Mouse (Mus musculus) embryonic facial prominence, embryonic 14.5 days (tissue): ENCODE measurements around the gene Strip2. TPM values are rescaled to one million over a fixed set of nuclear protein-coding genes. Genes with fewer than 3 reads are reported as not detected.

ENCODE experiments used
- ATAC-seq: fragments of 200-750 bp; cut with Nextera tagmentation; 2 replicates; pipeline ENCODE4 v1.8.0; 2017; ENCODE audit warnings: low read depth, moderate number of reproducible peaks, moderate TSS enrichment
- DNase-seq: peaks from one replicate; pipeline ENCODE4 v3.0.0-alpha.2; 2015; ENCODE audit warnings: low spot score
- H3K27ac ChIP-seq: fragments of 300-500 bp; sonication (generic); replicated peaks from 2 replicates; pipeline ENCODE4 v1.5.1; 2014; ENCODE audit warnings: low read depth, mild to moderate bottlenecking, low read length, moderate library complexity
- H3K27me3 ChIP-seq: fragments of 300-500 bp; sonication (generic); replicated peaks from 2 replicates; pipeline ENCODE4 v1.6.1; 2014; ENCODE audit warnings: low read length; ENCODE audit not compliant: control insufficient read depth, insufficient read depth
- H3K36me3 ChIP-seq: fragments of 300-500 bp; sonication (generic); 2 replicates; pipeline ENCODE4 v1.6.1; 2014; ENCODE audit warnings: low read length, mixed read lengths; ENCODE audit not compliant: control insufficient read depth, insufficient read depth
- H3K4me1 ChIP-seq: fragments of 300-500 bp; sonication (generic); 2 replicates; pipeline ENCODE4 v1.6.1; 2014; ENCODE audit warnings: antibody characterized with exemption, low read length; ENCODE audit not compliant: control insufficient read depth, insufficient read depth
- H3K4me2 ChIP-seq: fragments of 300-500 bp; sonication (generic); 2 replicates; pipeline ENCODE4 v1.6.1; 2014; ENCODE audit warnings: low read depth, mild to moderate bottlenecking, low read length, moderate library complexity, mixed read lengths
- H3K4me3 ChIP-seq: fragments of 300-500 bp; sonication (generic); 2 replicates; pipeline ENCODE4 v1.5.1; 2014; ENCODE audit warnings: low read depth, mild to moderate bottlenecking, low read length
- H3K9ac ChIP-seq: fragments of 300-500 bp; sonication (generic); 2 replicates; pipeline ENCODE4 v1.6.1; 2014; ENCODE audit warnings: low read depth, mild to moderate bottlenecking, low read length, moderate library complexity, mixed read lengths
- H3K9me3 ChIP-seq: fragments of 300-500 bp; sonication (generic); 2 replicates; pipeline ENCODE4 v1.6.1; 2016; ENCODE audit warnings: low read length; ENCODE audit not compliant: control insufficient read depth
- WGBS: fragments of 180-500 bp; shearing (Covaris S2); extraction: QIAGEN DNeasy Blood & Tissue Kit; methylation state at CpG from one replicate; pipeline ENCODE4 v1.1.7; 2014; 5-methylcytosine and 5-hydroxymethylcytosine counted together
- polyA plus RNA-seq: library from polyadenylated mRNA; unstranded; fragments of >200 nt; fragmentation: Nextera tagmentation; extraction: Ambion mirVana; gene quantifications from 2 replicates; pipeline ENCODE4 v1.2.1, GENCODE M21; 2014

Strip2 gene
- polyA plus RNA-seq, 1 experiment from 2014 or later: 1.5 TPM

DNA sequence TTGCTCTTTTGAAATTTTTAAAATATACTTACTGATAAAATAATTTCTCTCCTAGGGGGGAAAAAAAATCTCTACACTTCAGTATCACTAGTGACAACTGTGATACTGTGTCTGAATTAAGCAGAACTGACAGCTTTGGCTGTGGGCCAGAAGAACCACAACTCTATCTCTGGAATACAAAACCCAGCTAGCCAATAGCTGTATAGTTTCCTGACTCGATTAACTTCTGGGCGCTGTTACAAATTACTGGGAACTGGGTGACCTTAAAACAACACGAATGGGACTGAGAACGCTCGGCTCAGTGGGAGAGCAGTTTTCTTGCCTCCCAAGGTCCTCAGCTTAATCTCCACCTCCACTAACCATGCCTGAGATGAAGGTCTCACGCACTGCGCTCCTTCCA, 51.1 kb downstream of the Strip2 start:
- H3K4me2 ChIP-seq: no peak overlapping the region
- WGBS: 64% methylated on average over 7 of the region's 7 CpGs
- H3K9me3 ChIP-seq: no peaks in the 10 kb centered on the region
- ATAC-seq (no peak), DNase-seq (peak; percentile 19)
- H3K4me3 ChIP-seq: no peak overlapping the region
- no peak overlapping the region for H3K27ac ChIP-seq
- H3K27me3 ChIP-seq: no peaks in the 10 kb centered on the region
- H3K36me3 ChIP-seq: no peaks in the 10 kb centered on the region
- no peak overlapping the region for H3K9ac ChIP-seq
- no peaks in the 10 kb centered on the region for H3K4me1 ChIP-seq

DNA sequence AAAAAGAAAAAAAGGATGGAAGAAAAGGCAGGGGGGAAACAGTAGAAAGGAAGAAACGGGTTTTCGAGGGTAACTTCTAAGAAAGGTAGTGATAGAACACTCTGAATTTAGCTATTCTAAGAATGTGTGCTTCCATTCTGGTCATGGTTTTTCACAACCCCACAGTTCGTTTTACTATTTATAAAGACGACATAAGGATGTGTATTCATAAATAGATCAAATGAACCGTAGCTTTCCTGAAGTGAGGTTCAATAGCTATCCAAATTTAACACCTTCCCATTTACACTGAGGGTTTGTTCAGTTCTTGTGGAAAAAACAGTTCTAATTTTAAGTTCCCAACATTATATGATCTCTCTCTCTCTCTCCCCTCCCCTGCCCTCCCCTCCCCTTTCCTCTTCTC, 56.5 kb downstream of the Strip2 start:
- H3K27ac ChIP-seq: no peak overlapping the region
- no peak overlapping the region for H3K4me3 ChIP-seq
- H3K27me3 ChIP-seq: no peaks in the 10 kb centered on the region
- H3K4me1 ChIP-seq: no peaks in the 10 kb centered on the region
- no peaks in the 10 kb centered on the region for H3K9me3 ChIP-seq
- no peaks in the 10 kb centered on the region for H3K36me3 ChIP-seq
- no peak overlapping the region for H3K9ac ChIP-seq
- DNase-seq (no peak), ATAC-seq (no peak)
- H3K4me2 ChIP-seq: no peak overlapping the region
- 72% methylated on average over 5 of the region's 5 CpGs for WGBS

DNA sequence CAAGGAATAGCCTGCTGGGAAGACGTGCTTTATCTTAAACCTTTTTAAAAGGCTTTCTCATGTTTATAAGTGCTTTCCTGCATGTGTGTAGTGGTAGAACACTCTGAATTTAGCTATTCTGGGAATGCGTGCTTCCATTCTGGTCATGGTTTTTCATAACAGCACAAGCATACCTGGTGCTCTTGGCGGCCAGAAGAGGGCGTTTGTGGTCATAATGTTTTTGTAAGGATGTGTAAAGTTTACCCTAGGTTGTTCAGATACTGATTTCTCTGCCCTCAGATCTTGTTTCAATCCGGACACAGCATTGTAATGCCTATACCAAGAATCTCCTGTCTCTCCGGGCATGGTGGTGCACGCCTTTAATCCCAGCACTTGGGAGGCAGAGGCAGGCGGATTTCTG, 58.0 kb downstream of the Strip2 start:
- Histone ChIP-seq H3K9me3 (no peaks in the 10 kb centered on the region), H3K4me1 (no peaks in the 10 kb centered on the region), H3K36me3 (no peaks in the 10 kb centered on the region), H3K27ac (no peak overlapping the region), H3K4me2 (no peak overlapping the region), H3K4me3 (no peak overlapping the region), H3K9ac (no peak overlapping the region), H3K27me3 (no peaks in the 10 kb centered on the region)
- DNase-seq (no peak), ATAC-seq (no peak)
- WGBS: 65% methylated on average over 8 of the region's 8 CpGs

DNA sequence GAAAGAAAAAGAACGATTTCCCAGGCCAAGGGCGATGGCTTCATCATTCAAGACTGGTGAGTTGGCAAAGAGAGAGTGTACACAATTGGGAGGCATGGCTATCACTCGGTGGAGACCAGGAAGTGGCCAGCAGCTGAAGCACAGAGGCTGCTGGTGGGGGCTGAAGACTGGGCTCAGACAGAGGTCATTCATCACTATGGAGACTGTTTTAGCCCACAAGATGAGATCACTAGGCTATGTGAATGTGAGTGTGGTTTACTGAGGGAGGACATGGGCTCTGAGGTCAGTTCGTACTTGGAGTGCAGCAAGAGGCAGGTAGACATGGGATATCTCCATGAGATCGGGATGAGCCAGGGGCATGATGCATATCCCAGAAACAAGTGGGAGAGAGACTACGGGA, 63.6 kb downstream of the Strip2 start:
- no peaks in the 10 kb centered on the region for H3K4me1 ChIP-seq

DNA sequence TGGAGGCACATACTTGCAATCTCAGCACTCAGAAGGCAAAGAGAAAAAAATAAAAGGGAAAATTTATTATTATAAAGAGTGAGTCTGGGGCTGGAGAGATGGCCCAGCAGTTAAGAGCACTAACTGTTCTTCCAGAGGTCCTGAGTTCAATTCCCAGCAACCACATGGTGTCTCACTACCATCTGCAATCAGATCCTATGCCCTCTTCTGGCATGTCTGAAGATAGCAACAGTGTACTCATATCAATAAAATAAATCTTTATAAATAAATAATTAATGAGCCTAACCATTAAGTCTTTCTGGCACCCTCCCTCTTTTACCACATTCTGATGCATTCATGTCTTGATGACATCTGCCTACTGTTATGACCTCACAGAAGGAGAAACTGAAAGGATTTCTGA, 65.0 kb downstream of the Strip2 start:
- Histone ChIP-seq H3K4me1 (no peaks in the 10 kb centered on the region), H3K9me3 (no peaks in the 10 kb centered on the region), H3K36me3 (no peaks in the 10 kb centered on the region), H3K27me3 (no peaks in the 10 kb centered on the region), H3K4me3 (no peak overlapping the region), H3K9ac (no peak overlapping the region), H3K4me2 (no peak overlapping the region), H3K27ac (no peak overlapping the region)
- DNase-seq: no peak
- ATAC-seq: no peak

More for the DNA sequence above, 63.6 kb downstream of the Strip2 start:
- DNase-seq (no peak), ATAC-seq (no peak)
- no peak overlapping the region for H3K9ac ChIP-seq
- H3K9me3 ChIP-seq: no peaks in the 10 kb centered on the region
- no peaks in the 10 kb centered on the region for H3K36me3 ChIP-seq
- no peak overlapping the region for H3K27ac ChIP-seq
- no peak overlapping the region for H3K4me3 ChIP-seq
- H3K4me2 ChIP-seq: no peak overlapping the region
- no peaks in the 10 kb centered on the region for H3K27me3 ChIP-seq
- 93% methylated on average over 6 of the region's 6 CpGs for WGBS

DNA sequence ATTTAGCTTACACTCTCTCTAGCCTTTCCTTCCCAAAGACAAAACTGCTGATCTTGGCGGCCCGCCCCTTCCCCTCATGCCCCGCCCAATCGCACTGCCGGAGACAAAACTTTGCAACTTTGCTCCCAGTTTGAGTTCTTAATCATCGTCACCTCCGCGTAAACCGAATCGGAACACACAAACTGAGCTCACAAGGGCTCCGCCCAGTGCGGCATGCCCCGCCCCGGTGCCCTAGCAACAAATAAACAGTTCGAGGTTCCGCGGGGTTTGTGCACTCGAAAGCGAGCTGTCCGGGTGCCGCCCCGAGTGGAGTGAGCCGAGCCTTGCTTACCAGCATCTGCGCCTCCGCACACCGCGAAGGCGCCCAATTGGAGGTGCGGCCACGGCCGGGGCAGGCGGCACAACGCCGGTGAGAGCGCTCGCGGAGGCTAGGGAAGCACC, 68.3 kb downstream of the Strip2 start:
- Histone ChIP-seq H3K4me3 (peak overlapping the region; percentile 59), H3K9me3 (no peaks in the 10 kb centered on the region), H3K4me1 (no peaks in the 10 kb centered on the region), H3K4me2 (peak overlapping the region; percentile 92), H3K36me3 (no peaks in the 10 kb centered on the region), H3K27me3 (no peaks in the 10 kb centered on the region), H3K9ac (peak overlapping the region; percentile 69), H3K27ac (peak overlapping the region; percentile 63)
- under 1% methylated on average over 37 of the region's 37 CpGs for WGBS
- DNase-seq (peak; percentile 88), ATAC-seq (peak; percentile 93)

DNA sequence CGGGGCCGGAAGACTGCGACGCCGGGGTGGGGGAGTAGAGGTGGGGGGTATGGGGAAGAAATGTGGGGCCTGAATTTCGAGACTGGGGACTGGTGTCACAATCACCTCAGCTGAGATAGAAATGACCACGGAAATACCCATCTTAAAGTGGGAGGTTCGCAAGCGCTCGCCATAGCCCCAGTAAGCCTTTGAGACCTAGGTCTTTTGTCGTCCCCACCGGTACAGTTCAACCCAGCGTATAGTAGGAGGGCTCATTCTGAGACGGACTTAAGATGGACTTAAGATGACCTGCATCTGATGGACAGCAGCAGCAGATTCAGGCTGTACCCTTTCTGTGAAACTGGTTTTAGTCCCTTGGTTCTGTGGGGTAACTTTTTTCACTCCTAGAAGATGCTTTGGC, 68.7 kb downstream of the Strip2 start:
- peak overlapping the region; percentile 69 for H3K9ac ChIP-seq
- H3K4me3 ChIP-seq: peak overlapping the region; percentile 59
- no peaks in the 10 kb centered on the region for H3K27me3 ChIP-seq
- ATAC-seq: 0 out of 2 replicates have a peak, but pooled peaks have one; percentile 31
- no peaks in the 10 kb centered on the region for H3K4me1 ChIP-seq
- H3K36me3 ChIP-seq: no peaks in the 10 kb centered on the region
- no peaks in the 10 kb centered on the region for H3K9me3 ChIP-seq
- H3K27ac ChIP-seq: peak overlapping the region; percentile 63
- no peak for DNase-seq
- WGBS: 3% methylated on average over 11 of the region's 14 CpGs
- peak overlapping the region; percentile 92 for H3K4me2 ChIP-seq

DNA sequence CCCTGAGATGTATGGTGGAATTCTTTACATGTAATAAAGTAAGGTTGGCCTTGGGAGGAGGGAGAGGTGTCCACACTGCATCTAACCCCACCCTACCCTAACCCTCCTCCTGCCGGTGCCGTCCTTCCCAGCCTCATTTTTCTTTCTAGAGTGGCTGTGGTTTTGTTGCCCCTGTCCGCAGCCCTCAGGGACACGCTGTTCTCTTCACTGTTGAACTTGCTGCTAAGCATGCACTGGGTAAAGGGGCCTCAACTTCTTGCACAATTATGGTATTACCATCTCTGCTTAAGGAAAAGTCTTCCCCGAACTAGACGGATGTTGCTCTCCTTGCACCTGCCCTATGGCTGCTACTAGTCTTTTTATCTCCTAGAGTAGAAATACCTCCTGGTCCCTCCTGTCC, 69.2 kb downstream of the Strip2 start:
- H3K36me3 ChIP-seq: no peaks in the 10 kb centered on the region
- 36% methylated on average over 6 of the region's 6 CpGs for whole genome bisulfite sequencing

DNA sequence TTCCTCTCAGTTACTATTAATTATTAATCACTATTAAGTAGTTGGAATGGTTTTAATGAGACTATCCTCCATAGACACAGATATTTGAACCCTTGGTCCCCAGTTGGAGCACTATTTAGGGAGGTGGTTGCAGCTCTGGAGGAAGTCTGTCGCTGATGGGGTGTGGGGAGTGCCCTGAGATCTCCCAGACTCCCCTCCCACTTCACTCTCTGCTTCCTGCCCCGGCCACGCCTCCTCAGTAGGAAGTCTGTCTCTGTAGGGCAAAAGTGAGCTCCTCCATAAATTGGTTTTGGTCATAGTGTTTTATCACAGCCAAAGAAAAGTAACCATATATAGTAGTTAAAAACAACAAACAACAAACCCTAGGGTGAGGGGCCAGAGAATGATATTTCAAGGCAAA, 70.4 kb downstream of the Strip2 start:
- no peak overlapping the region for H3K9ac ChIP-seq
- no peaks in the 10 kb centered on the region for H3K27me3 ChIP-seq
- H3K36me3 ChIP-seq: no peaks in the 10 kb centered on the region
- no peak overlapping the region for H3K4me3 ChIP-seq
- 57% methylated on average over 3 of the region's 3 CpGs for WGBS
- H3K9me3 ChIP-seq: no peaks in the 10 kb centered on the region
- H3K27ac ChIP-seq: no peak overlapping the region
- ATAC-seq: no peak
- H3K4me2 ChIP-seq: no peak overlapping the region
- no peak for DNase-seq
- H3K4me1 ChIP-seq: no peaks in the 10 kb centered on the region

More for the DNA sequence above, 69.2 kb downstream of the Strip2 start:
- H3K4me3 ChIP-seq: peak overlapping the region; percentile 59
- DNase-seq (no peak), ATAC-seq (no peak)
- H3K27me3 ChIP-seq: no peaks in the 10 kb centered on the region
- H3K27ac ChIP-seq: no peak overlapping the region
- H3K9ac ChIP-seq: no peak overlapping the region
- H3K4me1 ChIP-seq: no peaks in the 10 kb centered on the region
- peak overlapping the region; percentile 92 for H3K4me2 ChIP-seq
- H3K9me3 ChIP-seq: no peaks in the 10 kb centered on the region
